Mouse (Mus musculus) T-cell, adult 66 days (primary cell): ENCODE results near the gene Trpm8. TPM values are rescaled to one million over a fixed set of nuclear protein-coding genes. Genes with fewer than 3 reads are reported as not detected.

Source experiments
- total RNA-seq, 2 experiments: library from RNA; stranded (reverse); gene quantifications; 3 replicates in 1 of 2; 4 replicates in 1 of 2; pipeline ENCODE4 v1.2.4; 2023

Gene Trpm8
- not detected for total RNA-seq

DNA sequence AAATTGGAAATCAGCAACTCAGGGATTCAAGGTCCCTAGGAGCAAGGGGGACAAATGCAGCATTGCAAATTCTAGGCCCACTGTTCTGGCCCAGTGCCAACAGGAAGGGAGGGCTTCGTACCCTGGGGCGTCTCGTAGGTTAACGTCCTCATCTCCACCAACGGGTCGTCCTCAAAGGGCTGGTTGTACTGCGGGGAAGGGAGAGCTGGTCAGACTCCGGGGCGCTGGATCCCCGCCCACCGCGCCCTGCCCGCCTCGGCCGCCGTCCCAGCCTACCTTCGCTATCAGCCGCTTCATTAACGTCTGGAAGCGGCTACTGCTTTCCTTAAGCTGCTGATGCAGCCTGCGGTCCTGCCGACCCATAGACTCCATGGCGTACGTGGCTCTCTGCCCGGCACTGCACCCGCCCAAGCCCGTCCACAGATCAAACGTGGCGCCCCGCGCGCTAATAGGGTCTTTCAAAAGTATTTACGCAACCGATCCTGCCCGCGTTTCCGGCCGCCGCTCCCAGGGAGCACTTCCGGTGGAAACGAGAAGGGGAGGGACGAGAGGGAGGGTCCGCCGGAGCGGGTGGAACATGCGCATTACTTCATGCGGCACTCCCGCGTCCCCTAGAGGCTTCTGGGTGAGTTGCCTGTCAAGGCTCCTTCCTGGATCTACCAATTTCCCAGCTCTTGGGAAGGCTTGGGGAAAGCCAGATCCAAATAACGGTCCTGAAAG, at the start of gene Trpm8, which contains the start of gene Hjurp:
TSS of gene Trpm8 (plus strand) at position 564 of the 720 bp plus-strand sequence.
TSS of gene Hjurp (minus strand) at position 536 of the 720 bp plus-strand sequence.

DNA sequence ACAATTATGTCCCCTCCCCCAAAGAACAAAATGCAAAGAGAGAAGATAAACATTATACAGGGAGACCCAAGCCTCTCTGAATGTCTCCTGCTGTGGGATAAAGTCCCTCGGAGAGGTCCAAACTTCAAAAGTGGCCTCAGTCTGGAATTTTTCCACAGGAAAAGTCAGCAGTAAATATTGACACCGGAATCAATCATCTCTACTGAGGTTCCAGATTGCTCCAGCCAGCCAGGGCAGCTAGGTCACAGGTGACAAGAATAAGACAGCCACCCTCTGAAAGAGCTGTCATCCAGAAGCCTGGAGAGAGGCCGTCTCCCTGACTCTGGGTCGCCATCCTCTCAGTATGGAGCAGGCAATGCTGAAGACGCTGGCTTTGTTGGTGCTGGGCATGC, 129.3 kb downstream of the Trpm8 start, which contains the start of gene Spp2:
TSS of gene Spp2 (plus strand) at position 155 of the 392 bp plus-strand sequence.

Other genes with a start within 250 kb of the Trpm8 start
- not detected for gene Ugt1a10, start 222.3 kb upstream of the Trpm8 start, total RNA-seq
- not detected for gene Ugt1a9, start 206.9 kb upstream of the Trpm8 start, total RNA-seq
- gene Ugt1a8, start 189.8 kb upstream of the Trpm8 start, total RNA-seq, result not detected
- gene Ugt1a7c, start 182.6 kb upstream of the Trpm8 start, total RNA-seq, result under 1 TPM; 0.33 to 0.52 TPM
- gene Ugt1a6b, start 174.4 kb upstream of the Trpm8 start, total RNA-seq, result not detected
- not detected for gene Ugt1a6a, start 142.9 kb upstream of the Trpm8 start, total RNA-seq
- gene Ugt1a5, start 111.6 kb upstream of the Trpm8 start, total RNA-seq, result not detected
- gene Ugt1a2, start 77.1 kb upstream of the Trpm8 start, total RNA-seq, result not detected
- 1 to 10 TPM in 1 of 2 experiments, not detected in 1; 1.1 TPM for gene Dnajb3, start 71.9 kb upstream of the Trpm8 start, total RNA-seq
- gene Ugt1a1, start 65.7 kb upstream of the Trpm8 start, total RNA-seq, result not detected
- gene Mroh2a, start 50.7 kb upstream of the Trpm8 start, total RNA-seq, result under 1 TPM in 1 of 2 experiments, not detected in 1; 0.12 TPM
- 100 to 1,000 TPM; 175 to 196 TPM for gene Hjurp, start within 50 bp of the Trpm8 start, total RNA-seq
- not detected for gene Spp2, start 129.3 kb downstream of the Trpm8 start, total RNA-seq
- not detected for gene Glrp1, start 232.4 kb downstream of the Trpm8 start, total RNA-seq